Mouse (Mus musculus) spleen, postnatal 36 days (tissue): ENCODE data around the gene Arl13a.
"Not testable (repeated sequence)": the region's sequence is repeated elsewhere in the genome, so short reads cannot be mapped to it uniquely, and the experiment has no call there.

Experiments used
- DNase-seq, 2 experiments: peaks; one replicate each; pipeline ENCODE4 v3.0.0; 2022; ENCODE audit warnings: low spot score in 2 of 2, mixed read lengths in 1 of 2

The Arl13a gene

GRCm38 (mm10) chrX:134187201-134187600 lies at the start of gene Arl13a:
Gene Arl13a, plus strand, starts transcription at chrX:134187501.
- DNase-seq, result not testable (repeated sequence)

GRCm38 (mm10) chrX:134140024-134140423 lies 47.3 kb upstream of the Arl13a start:
- DNase-seq, result no peak

- no peak for DNase-seq
Observed at GRCm38 (mm10) chrX:134141551-134141950, 45.8 kb upstream of the Arl13a start.

GRCm38 (mm10) chrX:134141986-134142385 lies 45.3 kb upstream of the Arl13a start:
- DNase-seq, result no peak

- peak; percentile 24 to 28 for DNase-seq
Observed at GRCm38 (mm10) chrX:134158151-134158550, 29.1 kb upstream of the Arl13a start.

GRCm38 (mm10) chrX:134160442-134160841 lies 26.9 kb upstream of the Arl13a start:
- DNase-seq, result no peak

GRCm38 (mm10) chrX:134162043-134162720 lies 25.1 kb upstream of the Arl13a start, which contains the start of gene Xkrx:
Gene Xkrx, minus strand, starts transcription at chrX:134162076.
- DNase-seq, result peak; percentile 35 to 48

GRCm38 (mm10) chrX:134162826-134163225 lies 24.5 kb upstream of the Arl13a start:
- DNase-seq, result peak; percentile 58 to 59

- DNase-seq, result peak; percentile 26 to 54
Observed at GRCm38 (mm10) chrX:134163484-134163883, 23.8 kb upstream of the Arl13a start.

GRCm38 (mm10) chrX:134170584-134170983 lies 16.7 kb upstream of the Arl13a start:
- peak; percentile 28 to 35 for DNase-seq

- peak in 1 of 2 experiments; percentile 25 for DNase-seq
Observed at GRCm38 (mm10) chrX:134174699-134175098, 12.6 kb upstream of the Arl13a start.

- no peak for DNase-seq
Observed at GRCm38 (mm10) chrX:134208491-134208890, 21.2 kb downstream of the Arl13a start.

GRCm38 (mm10) chrX:134211151-134211642 lies 23.9 kb downstream of the Arl13a start:
- no peak for DNase-seq

GRCm38 (mm10) chrX:134218161-134218560 lies 30.9 kb downstream of the Arl13a start:
- no peak for DNase-seq

- no peak for DNase-seq
Observed at GRCm38 (mm10) chrX:134220618-134221017, 33.3 kb downstream of the Arl13a start.

GRCm38 (mm10) chrX:134221856-134222255 lies 34.6 kb downstream of the Arl13a start, which contains the start of gene Nox1:
Gene Nox1, minus strand, starts transcription at chrX:134221956.
- no peak for DNase-seq

GRCm38 (mm10) chrX:134233048-134233447 lies 45.7 kb downstream of the Arl13a start:
- DNase-seq, result no peak

- no peak for DNase-seq
Observed at GRCm38 (mm10) chrX:134238266-134238665, 51.0 kb downstream of the Arl13a start.

GRCm38 (mm10) chrX:134245946-134246345 lies 58.6 kb downstream of the Arl13a start:
- DNase-seq, result no peak

GRCm38 (mm10) chrX:134248202-134248601 lies 60.9 kb downstream of the Arl13a start:
- no peak for DNase-seq
